Mouse (Mus musculus): ENCODE measurements at regions not wholly inside any gene's neighbourhood (a gene's known extent, or its start where the extent isn't known, plus 50 kb on each side); places are given as distances from the start of the nearest gene placed in this dataset.
A peak's percentile ranks its signal among the peaks of the same experiment; 100 is the strongest.

- WGBS: 96% methylated on average over 7 of the region's 7 CpGs
- no peaks in the 10 kb centered on the region for H3K36me3 ChIP-seq
- H3K4me2 ChIP-seq (replicated peaks): no peak overlapping the region
- no peak overlapping the region for H3K27ac ChIP-seq
- no peak for ATAC-seq
- H3K9ac ChIP-seq (replicated peaks): no peak overlapping the region
- no peak overlapping the region for H3K4me3 ChIP-seq (replicated peaks)
- no peaks in the 10 kb centered on the region for H3K9me3 ChIP-seq
- no peaks in the 10 kb centered on the region for H3K27me3 ChIP-seq
- no peaks in the 10 kb centered on the region for H3K4me1 ChIP-seq (replicated peaks)
Measured at GRCm38 (mm10) chr1:103360701-103361100, 1407.6 kb upstream of the Cdh20 start.

GRCm38 (mm10) chr1:103372811-103373210 lies 1395.5 kb upstream of the Cdh20 start:
- ATAC-seq: no peak
- H3K27ac ChIP-seq: no peak overlapping the region
- H3K4me3 ChIP-seq (replicated peaks): no peak overlapping the region
- H3K9me3 ChIP-seq: no peaks in the 10 kb centered on the region
- WGBS: 66% methylated on average over 4 of the region's 4 CpGs
- no peaks in the 10 kb centered on the region for H3K27me3 ChIP-seq
- no peak overlapping the region for H3K4me2 ChIP-seq (replicated peaks)
- H3K36me3 ChIP-seq: no peaks in the 10 kb centered on the region
- no peak overlapping the region for H3K9ac ChIP-seq (replicated peaks)
- no peaks in the 10 kb centered on the region for H3K4me1 ChIP-seq (replicated peaks)

GRCm38 (mm10) chr1:103420124-103420523 lies 1348.2 kb upstream of the Cdh20 start:
- H3K4me1 ChIP-seq (replicated peaks): no peaks in the 10 kb centered on the region
- no peak overlapping the region for H3K4me2 ChIP-seq (replicated peaks)
- H3K9me3 ChIP-seq: no peaks in the 10 kb centered on the region
- WGBS: 90% methylated on average over 1 of the region's 1 CpGs
- no peak overlapping the region for H3K4me3 ChIP-seq (replicated peaks)
- no peak for ATAC-seq
- no peak overlapping the region for H3K27ac ChIP-seq
- H3K27me3 ChIP-seq: no peaks in the 10 kb centered on the region
- H3K36me3 ChIP-seq: no peaks in the 10 kb centered on the region
- no peak overlapping the region for H3K9ac ChIP-seq (replicated peaks)

- H3K4me2 ChIP-seq (replicated peaks): no peak overlapping the region
- whole genome bisulfite sequencing: 86% methylated on average over 2 of the region's 2 CpGs
- no peaks in the 10 kb centered on the region for H3K36me3 ChIP-seq
- H3K27ac ChIP-seq: no peak overlapping the region
- no peaks in the 10 kb centered on the region for H3K4me1 ChIP-seq (replicated peaks)
- no peak for ATAC-seq
- H3K4me3 ChIP-seq (replicated peaks): no peak overlapping the region
- H3K27me3 ChIP-seq: no peaks in the 10 kb centered on the region
- H3K9me3 ChIP-seq: no peaks in the 10 kb centered on the region
- no peak overlapping the region for H3K9ac ChIP-seq (replicated peaks)
Measured at GRCm38 (mm10) chr1:103420994-103421637, 1347.2 kb upstream of the Cdh20 start.

- no peaks in the 10 kb centered on the region for H3K36me3 ChIP-seq
- no peaks in the 10 kb centered on the region for H3K9me3 ChIP-seq
- no peak overlapping the region for H3K4me2 ChIP-seq (replicated peaks)
- no peak overlapping the region for H3K9ac ChIP-seq (replicated peaks)
- H3K4me3 ChIP-seq (replicated peaks): no peak overlapping the region
- H3K27me3 ChIP-seq: no peaks in the 10 kb centered on the region
- H3K27ac ChIP-seq: no peak overlapping the region
- no peak for ATAC-seq
- H3K4me1 ChIP-seq (replicated peaks): no peaks in the 10 kb centered on the region
Measured at GRCm38 (mm10) chr1:103421638-103422001, 1346.7 kb upstream of the Cdh20 start.

GRCm38 (mm10) chr1:103471514-103471913 lies 1296.8 kb upstream of the Cdh20 start:
- no peak overlapping the region for H3K27ac ChIP-seq
- no peak for ATAC-seq

GRCm38 (mm10) chr1:103503464-103504139 lies 1264.7 kb upstream of the Cdh20 start:
- Histone ChIP-seq H3K4me1 (replicated peaks) (no peaks in the 10 kb centered on the region), H3K4me3 (replicated peaks) (no peak overlapping the region), H3K9ac (replicated peaks) (no peak overlapping the region), H3K27me3 (no peaks in the 10 kb centered on the region), H3K9me3 (no peaks in the 10 kb centered on the region), H3K36me3 (no peaks in the 10 kb centered on the region), H3K27ac (peak overlapping the region; percentile 64; the same call in 1 of the 2 replicates), H3K4me2 (replicated peaks) (no peak overlapping the region)
- WGBS: 63% methylated on average over 1 of the region's 1 CpGs
- ATAC-seq: peak; percentile 70

More at GRCm38 (mm10) chr1:103471514-103471913, 1296.8 kb upstream of the Cdh20 start:
- Histone ChIP-seq H3K9me3 (no peaks in the 10 kb centered on the region), H3K4me2 (replicated peaks) (no peak overlapping the region), H3K4me3 (replicated peaks) (no peak overlapping the region), H3K4me1 (replicated peaks) (no peaks in the 10 kb centered on the region), H3K9ac (replicated peaks) (no peak overlapping the region), H3K36me3 (no peaks in the 10 kb centered on the region), H3K27me3 (no peaks in the 10 kb centered on the region)
- WGBS: 53% methylated on average over 1 of the region's 1 CpGs

All from midbrain, embryonic 13.5 days (tissue).